Mouse (Mus musculus) stomach, postnatal 0 days (tissue): Measurements from ENCODE around the gene Mtg2.
A peak's percentile ranks its signal among the peaks of the same experiment; 100 is the strongest.

Source experiments
- CTCF ChIP-seq: IDR thresholded peaks from 2 replicates; pipeline ENCODE4 v1.5.1; 2016; ENCODE audit warnings: antibody characterized with exemption, low read depth, mild to moderate bottlenecking, moderate library complexity
- EP300 ChIP-seq: optimal IDR thresholded peaks from 2 replicates; pipeline ENCODE3; 2016; ENCODE audit warnings: antibody characterized with exemption

DNA sequence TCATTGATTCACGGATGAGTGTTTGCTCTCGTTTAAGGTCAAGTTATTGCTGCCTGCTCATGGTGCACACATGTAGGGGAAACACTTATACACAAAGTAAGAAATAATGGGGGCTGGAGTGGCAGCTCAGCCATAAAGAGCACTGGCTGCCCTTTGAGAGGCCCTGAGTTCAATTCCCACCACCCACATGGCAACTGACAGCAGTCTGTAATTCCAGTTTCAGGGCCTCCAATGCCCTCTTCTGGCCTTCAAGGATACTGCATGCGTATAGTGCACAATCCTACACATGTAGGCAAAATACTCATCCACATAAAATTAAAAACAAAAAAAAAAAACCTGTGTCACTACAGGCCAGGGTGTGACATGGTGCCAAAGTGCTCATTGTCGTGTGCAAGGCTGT is 17.1 kb downstream of the Mtg2 start:
- TF ChIP-seq EP300 = no peak
- TF ChIP-seq CTCF = peak; percentile 47
